Comparison of ENCODE assay signal across 10 mouse cellular contexts in the genomic region with DNA sequence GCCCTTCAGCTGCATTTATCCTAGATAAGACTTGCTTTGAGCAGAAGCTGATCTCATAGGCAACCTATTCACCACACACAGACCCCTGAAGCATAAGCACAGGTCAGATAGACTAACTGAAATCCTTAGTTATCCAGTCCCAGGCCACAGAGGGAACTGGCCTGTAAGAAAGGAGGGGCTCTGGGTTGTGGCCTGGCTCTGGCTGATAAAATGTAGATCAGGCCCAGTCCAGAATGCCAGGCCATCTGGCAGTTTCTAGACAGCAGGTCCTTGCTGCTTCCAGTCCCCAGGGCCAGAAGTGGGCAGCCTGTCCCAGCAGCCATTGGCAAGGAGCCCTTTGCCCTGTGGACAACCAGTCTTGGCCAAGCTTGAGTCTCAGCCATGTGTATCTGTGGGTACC. TPM values are rescaled to one million over a fixed set of nuclear protein-coding genes. Genes with fewer than 3 reads are reported as not detected.
A peak's percentile ranks its signal among the peaks of the same experiment; 100 is the strongest.
DNase-seq lines count a peak whose midpoint lies in the region; ATAC-seq and TF ChIP-seq lines count a peak whose summit lies in the region.
"Had no signal": no experiment of that assay in that cellular context is flagged by ENCODE, and none has a peak within 500 bp of the region (broad histone marks: within the 10 kb centered on the region; RNA-seq: fewer than 3 reads in every experiment).

No protein-coding gene starts in this region.

- no peaks in the 10 kb centered on the region for H3K36me3 ChIP-seq in hindbrain, embryonic 16.5 days (ENCODE audit: control insufficient read depth, insufficient read depth, low read length)
- no peaks in the 10 kb centered on the region for H3K36me3 ChIP-seq in hindbrain, embryonic 14.5 days (replicated peaks; ENCODE audit: control insufficient read depth, insufficient read depth)
- H3K36me3 ChIP-seq in liver, embryonic 14.5 days (replicated peaks; ENCODE audit: control insufficient read depth, insufficient read depth, low read depth): no peaks in the 10 kb centered on the region
- H3K36me3 ChIP-seq: hindbrain, embryonic 15.5 days had no signal

- no peak overlapping the region for H3K27ac ChIP-seq in hindbrain, embryonic 16.5 days (ENCODE audit: low read depth, low read length)
- H3K27ac ChIP-seq in hindbrain, embryonic 14.5 days: no peak overlapping the region
- peak overlapping the region; percentile 85 for H3K27ac ChIP-seq in liver, embryonic 14.5 days
- H3K27ac ChIP-seq: hindbrain, embryonic 15.5 days had no signal

- H3K9ac ChIP-seq in hindbrain, embryonic 16.5 days (ENCODE audit: low read depth, low read length): no peak overlapping the region
- H3K9ac ChIP-seq in hindbrain, embryonic 14.5 days: no peak overlapping the region
- H3K9ac ChIP-seq in liver, embryonic 14.5 days (replicated peaks): peak overlapping the region; percentile 24; the same call in 1 of the 2 replicates
- H3K9ac ChIP-seq: hindbrain, embryonic 15.5 days had no signal

- H3K9me3 ChIP-seq in hindbrain, embryonic 16.5 days (ENCODE audit: control insufficient read depth, low read length): no peaks in the 10 kb centered on the region
- H3K9me3 ChIP-seq in hindbrain, embryonic 14.5 days (ENCODE audit: control insufficient read depth, low read length): no peaks in the 10 kb centered on the region
- H3K9me3 ChIP-seq in liver, embryonic 14.5 days (ENCODE audit: control insufficient read depth, low read length): peaks cover 4% of the 10 kb centered on the region; the same call in 1 of the 2 replicates
- H3K9me3 ChIP-seq: hindbrain, embryonic 15.5 days had no signal

- no peak for TF ChIP-seq CTCF in liver, embryonic 14.5 days (IDR thresholded peaks at IDR 0.05; ENCODE audit: low read depth)

- DNase-seq in hindbrain, embryonic 14.5 days (ENCODE audit: low spot score): no peak
- DNase-seq in cerebellum, adult 11-12 months: peak; percentile 96
- peak; percentile 26 for DNase-seq in heart, adult 8-10 months (ENCODE audit: low spot score)
- DNase-seq in liver, embryonic 14.5 days (ENCODE audit: low read depth in 3 of 3, low spot score in 3 of 3): peak; percentile 70 to 78 (median 77)
- DNase-seq in ovary, postnatal 14 days (ENCODE audit: low spot score): no peak
- DNase-seq in embryo, embryonic 9.5 days (ENCODE audit: extremely low spot score): no peak

- peak; percentile 97 for TF ChIP-seq EP300 in liver, embryonic 14.5 days (IDR thresholded peaks at IDR 0.05; ENCODE audit: low read depth)

- no peak overlapping the region for H3K4me2 ChIP-seq in hindbrain, embryonic 16.5 days (ENCODE audit: low read length)
- H3K4me2 ChIP-seq in hindbrain, embryonic 14.5 days (replicated peaks): no peak overlapping the region
- H3K4me2 ChIP-seq in liver, embryonic 14.5 days (ENCODE audit: low read depth): peak overlapping the region; percentile 60
- H3K4me2 ChIP-seq: hindbrain, embryonic 15.5 days had no signal

- peaks cover 17% of the 10 kb centered on the region for H3K4me1 ChIP-seq in hindbrain, embryonic 16.5 days (ENCODE audit: control insufficient read depth, insufficient read depth, low read depth, low read length)
- H3K4me1 ChIP-seq in hindbrain, embryonic 14.5 days (replicated peaks; ENCODE audit: control insufficient read depth, insufficient read depth, low read length): peaks cover 13% of the 10 kb centered on the region
- peaks cover 44 to 55% of the 10 kb centered on the region in 2 experiments for H3K4me1 ChIP-seq in liver, embryonic 14.5 days (replicated peaks; ENCODE audit: control insufficient read depth in 2 of 2, insufficient read depth in 2 of 2, low read length in 1 of 2)

- H3K27me3 ChIP-seq in hindbrain, embryonic 16.5 days (replicated peaks; ENCODE audit: control insufficient read depth, insufficient read depth, low read length): no peaks in the 10 kb centered on the region
- H3K27me3 ChIP-seq in hindbrain, embryonic 14.5 days (ENCODE audit: control insufficient read depth, insufficient read depth, low read length): no peaks in the 10 kb centered on the region
- H3K27me3 ChIP-seq in liver, embryonic 14.5 days (ENCODE audit: control insufficient read depth, insufficient read depth, low read length): no peaks in the 10 kb centered on the region
- H3K27me3 ChIP-seq: CH12.LX; hindbrain, embryonic 15.5 days had no signal

- ATAC-seq in hindbrain, embryonic 16.5 days: peak; percentile 23; the same call in 1 of the 2 replicates
- no peak for ATAC-seq in hindbrain, embryonic 14.5 days (ENCODE audit: low FRiP score)
- peak; percentile 90 for ATAC-seq in liver, embryonic 14.5 days (ENCODE audit: insufficient read depth)
- no peak for ATAC-seq in activated CD4-positive, CD25-positive, alpha-beta regulatory T cell, adult 4 months

- no peak overlapping the region for H3K4me3 ChIP-seq in hindbrain, embryonic 16.5 days (ENCODE audit: low read length)
- H3K4me3 ChIP-seq in hindbrain, embryonic 14.5 days (replicated peaks; ENCODE audit: low read length): no peak overlapping the region
- H3K4me3 ChIP-seq in liver, embryonic 14.5 days (ENCODE audit: insufficient read depth in 1 of 2, low read depth in 2 of 2, low read length in 2 of 2): peak overlapping the region in 1 of 2 experiments; percentile 11; a peak in 2 of 4 replicates
- H3K4me3 ChIP-seq: hindbrain, embryonic 15.5 days had no signal

RNA-seq across cellular contexts. Expression of gene Igsf3, which starts 22.4 kb away (rescaled TPM):
- 79.0 and 82.0 TPM in 2 replicates for polyA plus RNA-seq in hindbrain, embryonic 16.5 days (2015; fragmentation: Nextera tagmentation; extraction: Ambion mirVana)
- polyA plus RNA-seq in hindbrain, embryonic 14.5 days (2014; fragmentation: Nextera tagmentation; extraction: Ambion mirVana): 48.8 and 51.7 TPM in 2 replicates
- 10 to 100 TPM; 10.1 to 12.3 (median 12.0) TPM for total RNA-seq in heart, adult 8-10 months (2022)
- polyA plus RNA-seq in liver, embryonic 14.5 days (2012; rRNA removed): 1.2 and 1.3 TPM in 2 replicates
- polyA plus RNA-seq in liver, embryonic 14.5 days (2014; fragmentation: Nextera tagmentation; extraction: Ambion mirVana): 3.2 TPM in 2 replicates
- polyA plus RNA-seq in activated CD4-positive, CD25-positive, alpha-beta regulatory T cell, adult 4 months (2017; shearing (Covaris generic)): 1 to 10 TPM in 1 of 2 experiments, under 1 TPM in 1; 0.86 to 1.6 TPM

Comparison
In these comparisons a context has a peak if more than half of its experiments do, and no peak if none do; other contexts are left out.
1. ATAC-seq: peak in hindbrain, embryonic 16.5 days (single experiment) and liver, embryonic 14.5 days (single experiment); none in hindbrain, embryonic 14.5 days (single experiment) and activated CD4-positive, CD25-positive, alpha-beta regulatory T cell, adult 4 months (single experiment).
2. DNase-seq: peak in cerebellum, adult 11-12 months (single experiment), heart, adult 8-10 months (single experiment) and liver, embryonic 14.5 days (3 of 3); none in hindbrain, embryonic 14.5 days (single experiment), ovary, postnatal 14 days (single experiment) and embryo, embryonic 9.5 days (single experiment).
3. RNA of gene Igsf3, which starts 22.4 kb away (polyA plus RNA-seq): 79.0 to 82.0 TPM in hindbrain, embryonic 16.5 days and 48.8 to 51.7 TPM in hindbrain, embryonic 14.5 days; 1.2 to 3.2 TPM in liver, embryonic 14.5 days and 0.86 to 1.6 TPM in activated CD4-positive, CD25-positive, alpha-beta regulatory T cell, adult 4 months; every median in the first group is over 10 times any median in the second.